Mouse (Mus musculus) forebrain, embryonic 10.5 days (tissue): ENCODE measurements around the gene Tnrc18. TPM values are rescaled to one million over a fixed set of nuclear protein-coding genes. Genes with fewer than 3 reads are reported as not detected.

Experiments used
- DNase-seq: peaks from one replicate; pipeline ENCODE4 v3.0.0-alpha.2; 2017; ENCODE audit warnings: low spot score; ENCODE audit errors: extremely low spot score
- H3K27ac ChIP-seq: fragments of 300-500 bp; sonication (generic); 2 replicates; pipeline ENCODE4 v1.5.1; 2016; ENCODE audit warnings: mild to moderate bottlenecking
- H3K27me3 ChIP-seq: fragments of 300-500 bp; sonication (generic); 2 replicates; pipeline ENCODE4 v1.6.1; 2016; ENCODE audit warnings: mild to moderate bottlenecking; ENCODE audit not compliant: poor library complexity, severe bottlenecking
- H3K36me3 ChIP-seq: fragments of 300-500 bp; sonication (generic); replicated peaks from 2 replicates; pipeline ENCODE4 v1.6.1; 2016; ENCODE audit warnings: mild to moderate bottlenecking, moderate library complexity
- H3K4me1 ChIP-seq: fragments of 300-500 bp; sonication (generic); 2 replicates; pipeline ENCODE4 v1.6.1; 2016
- H3K4me3 ChIP-seq: fragments of 300-500 bp; sonication (generic); 2 replicates; pipeline ENCODE4 v1.5.1; 2016; ENCODE audit warnings: mild to moderate bottlenecking, moderate library complexity
- H3K9me3 ChIP-seq: fragments of 300-500 bp; sonication (generic); 2 replicates; pipeline ENCODE4 v1.6.1; 2016; ENCODE audit warnings: mild to moderate bottlenecking, moderate library complexity
- WGBS: fragments of 180-500 bp; shearing (Covaris S2); methylation state at CpG from one replicate; pipeline ENCODE4 v1.1.7; 2016; 5-methylcytosine and 5-hydroxymethylcytosine counted together
- polyA plus RNA-seq: library from polyadenylated mRNA; unstranded; fragments of >200 nt; fragmentation: Nextera tagmentation; extraction: Ambion mirVana; gene quantifications from 2 replicates; pipeline ENCODE4 v1.2.1, GENCODE M21; 2016

The Tnrc18 gene
- polyA plus RNA-seq, 1 experiment from 2014 or later = 22.7 TPM

- DNase-seq = no peak
- peaks cover 79% of the 10 kb centered on the region for H3K36me3 ChIP-seq
- H3K9me3 ChIP-seq = no peaks in the 10 kb centered on the region
- 91% methylated on average over 13 of the region's 13 CpGs for WGBS
- H3K27me3 ChIP-seq = no peaks in the 10 kb centered on the region
- no peak overlapping the region for H3K4me3 ChIP-seq
- H3K4me1 ChIP-seq = peaks cover 68% of the 10 kb centered on the region
- no peak overlapping the region for H3K27ac ChIP-seq
Observed at GRCm38 (mm10) chr5:142797620-142798019, 19.8 kb downstream of the Tnrc18 start.

- H3K4me1 ChIP-seq = peaks cover 62% of the 10 kb centered on the region
Observed at GRCm38 (mm10) chr5:142796921-142797320, 20.5 kb downstream of the Tnrc18 start.

GRCm38 (mm10) chr5:142794582-142794981 lies 22.9 kb downstream of the Tnrc18 start:
- DNase-seq = no peak
- Histone ChIP-seq H3K9me3 (no peaks in the 10 kb centered on the region; the same call in 1 of the 2 replicates), H3K27me3 (no peaks in the 10 kb centered on the region), H3K36me3 (peaks cover 98% of the 10 kb centered on the region), H3K4me3 (no peak overlapping the region), H3K27ac (no peak overlapping the region), H3K4me1 (peaks cover 46% of the 10 kb centered on the region)
- 91% methylated on average over 13 of the region's 13 CpGs for WGBS

More at GRCm38 (mm10) chr5:142796921-142797320, 20.5 kb downstream of the Tnrc18 start:
- no peaks in the 10 kb centered on the region for H3K27me3 ChIP-seq
- WGBS = 88% methylated on average over 4 of the region's 4 CpGs
- no peak for DNase-seq
- H3K4me3 ChIP-seq = no peak overlapping the region
- peaks cover 83% of the 10 kb centered on the region for H3K36me3 ChIP-seq
- H3K27ac ChIP-seq = no peak overlapping the region
- no peaks in the 10 kb centered on the region for H3K9me3 ChIP-seq

- H3K9me3 ChIP-seq = peaks cover 2% of the 10 kb centered on the region; the same call in 1 of the 2 replicates
- no peak for DNase-seq
- H3K36me3 ChIP-seq = peaks cover 98% of the 10 kb centered on the region
- WGBS = 87% methylated on average over 2 of the region's 2 CpGs
- H3K4me1 ChIP-seq = peaks cover 43% of the 10 kb centered on the region
- no peak overlapping the region for H3K27ac ChIP-seq
- no peaks in the 10 kb centered on the region for H3K27me3 ChIP-seq
- no peak overlapping the region for H3K4me3 ChIP-seq
Observed at GRCm38 (mm10) chr5:142794161-142794560, 23.3 kb downstream of the Tnrc18 start.

GRCm38 (mm10) chr5:142792594-142792993 lies 24.9 kb downstream of the Tnrc18 start:
- Histone ChIP-seq H3K4me1 (peaks cover 34% of the 10 kb centered on the region), H3K27me3 (no peaks in the 10 kb centered on the region), H3K9me3 (peaks cover 18% of the 10 kb centered on the region), H3K27ac (no peak overlapping the region), H3K4me3 (no peak overlapping the region), H3K36me3 (peaks cover 98% of the 10 kb centered on the region)
- WGBS = 90% methylated on average over 4 of the region's 4 CpGs
- DNase-seq = no peak

GRCm38 (mm10) chr5:142788279-142788678 lies 29.2 kb downstream of the Tnrc18 start:
- Histone ChIP-seq H3K4me3 (peak overlapping the region; percentile 12; the same call in 1 of the 2 replicates), H3K36me3 (peaks cover 100% of the 10 kb centered on the region)

GRCm38 (mm10) chr5:142787304-142787905 lies 30.1 kb downstream of the Tnrc18 start:
- peaks cover 100% of the 10 kb centered on the region for H3K36me3 ChIP-seq
- peaks cover 13% of the 10 kb centered on the region for H3K4me1 ChIP-seq
- H3K4me3 ChIP-seq = no peak overlapping the region
- H3K27ac ChIP-seq = no peak overlapping the region
- no peaks in the 10 kb centered on the region for H3K27me3 ChIP-seq
- 83% methylated on average over 37 of the region's 37 CpGs for WGBS
- no peak for DNase-seq
- peaks cover 24% of the 10 kb centered on the region for H3K9me3 ChIP-seq

More at GRCm38 (mm10) chr5:142788279-142788678, 29.2 kb downstream of the Tnrc18 start:
- Histone ChIP-seq H3K4me1 (peaks cover 20% of the 10 kb centered on the region), H3K27ac (no peak overlapping the region), H3K27me3 (no peaks in the 10 kb centered on the region), H3K9me3 (peaks cover 24% of the 10 kb centered on the region)
- WGBS = 96% methylated on average over 23 of the region's 23 CpGs
- DNase-seq = no peak

GRCm38 (mm10) chr5:142786709-142787108 lies 30.8 kb downstream of the Tnrc18 start:
- H3K27me3 ChIP-seq = no peaks in the 10 kb centered on the region
- no peak overlapping the region for H3K4me3 ChIP-seq
- peaks cover 13% of the 10 kb centered on the region for H3K4me1 ChIP-seq
- 95% methylated on average over 5 of the region's 5 CpGs for WGBS
- H3K27ac ChIP-seq = no peak overlapping the region
- DNase-seq = no peak
- peaks cover 99% of the 10 kb centered on the region for H3K36me3 ChIP-seq
- peaks cover 24% of the 10 kb centered on the region for H3K9me3 ChIP-seq

- H3K4me3 ChIP-seq = no peak overlapping the region
- H3K9me3 ChIP-seq = peaks cover 24% of the 10 kb centered on the region
- peaks cover 17% of the 10 kb centered on the region for H3K4me1 ChIP-seq
- H3K27ac ChIP-seq = no peak overlapping the region
- no peaks in the 10 kb centered on the region for H3K27me3 ChIP-seq
- no peak for DNase-seq
- 92% methylated on average over 3 of the region's 3 CpGs for WGBS
- peaks cover 99% of the 10 kb centered on the region for H3K36me3 ChIP-seq
Observed at GRCm38 (mm10) chr5:142786215-142786614, 31.2 kb downstream of the Tnrc18 start.

GRCm38 (mm10) chr5:142783142-142783540 lies 34.3 kb downstream of the Tnrc18 start:
- Histone ChIP-seq H3K4me3 (no peak overlapping the region), H3K4me1 (peaks cover 22% of the 10 kb centered on the region), H3K36me3 (peaks cover 96% of the 10 kb centered on the region), H3K27ac (no peak overlapping the region), H3K9me3 (peaks cover 12% of the 10 kb centered on the region), H3K27me3 (no peaks in the 10 kb centered on the region)
- 85% methylated on average over 7 of the region's 7 CpGs for WGBS
- no peak for DNase-seq

- DNase-seq = no peak
- Histone ChIP-seq H3K36me3 (peaks cover 96% of the 10 kb centered on the region), H3K27ac (no peak overlapping the region), H3K4me3 (no peak overlapping the region), H3K27me3 (no peaks in the 10 kb centered on the region), H3K9me3 (peaks cover 7% of the 10 kb centered on the region), H3K4me1 (peaks cover 24% of the 10 kb centered on the region)
- WGBS = 89% methylated on average over 8 of the region's 8 CpGs
Observed at GRCm38 (mm10) chr5:142782459-142783141, 34.9 kb downstream of the Tnrc18 start.

- peaks cover 96% of the 10 kb centered on the region for H3K36me3 ChIP-seq
Observed at GRCm38 (mm10) chr5:142780579-142780978, 36.9 kb downstream of the Tnrc18 start.

GRCm38 (mm10) chr5:142778871-142779270 lies 38.6 kb downstream of the Tnrc18 start:
- Histone ChIP-seq H3K9me3 (no peaks in the 10 kb centered on the region), H3K4me1 (peaks cover 18% of the 10 kb centered on the region), H3K27ac (no peak overlapping the region), H3K4me3 (no peak overlapping the region), H3K27me3 (no peaks in the 10 kb centered on the region), H3K36me3 (peaks cover 96% of the 10 kb centered on the region)
- no peak for DNase-seq
- 89% methylated on average over 6 of the region's 6 CpGs for WGBS

More at GRCm38 (mm10) chr5:142780579-142780978, 36.9 kb downstream of the Tnrc18 start:
- DNase-seq = no peak
- no peaks in the 10 kb centered on the region for H3K27me3 ChIP-seq
- H3K27ac ChIP-seq = no peak overlapping the region
- H3K4me3 ChIP-seq = no peak overlapping the region
- H3K9me3 ChIP-seq = no peaks in the 10 kb centered on the region
- peaks cover 18% of the 10 kb centered on the region for H3K4me1 ChIP-seq
- WGBS = 91% methylated on average over 5 of the region's 5 CpGs
